Mouse (Mus musculus) intestine, postnatal 0 days (tissue): ENCODE results near the gene Zfp512b. TPM values are rescaled to one million over a fixed set of nuclear protein-coding genes. Genes with fewer than 3 reads are reported as not detected.

Source experiments
- ATAC-seq: fragments of 200-750 bp; cut with Nextera tagmentation; 2 replicates; pipeline ENCODE4 v1.8.0; 2017; ENCODE audit warnings: mild to moderate bottlenecking, moderate TSS enrichment, moderate library complexity
- H3K27ac ChIP-seq: fragments of 300-500 bp; sonication (generic); 2 replicates; pipeline ENCODE4 v1.5.1; 2014; ENCODE audit warnings: mild to moderate bottlenecking, low read depth, low read length, moderate library complexity
- H3K27me3 ChIP-seq: fragments of 300-500 bp; sonication (generic); replicated peaks from 2 replicates; pipeline ENCODE4 v1.6.1; 2014; ENCODE audit warnings: low read length, mixed read lengths; ENCODE audit not compliant: control insufficient read depth, insufficient read depth
- H3K36me3 ChIP-seq: fragments of 300-500 bp; sonication (generic); 2 replicates; pipeline ENCODE4 v1.6.1; 2014; ENCODE audit warnings: mild to moderate bottlenecking, moderate library complexity; ENCODE audit not compliant: control insufficient read depth, insufficient read depth
- H3K4me1 ChIP-seq: fragments of 300-500 bp; sonication (generic); replicated peaks from 2 replicates; pipeline ENCODE4 v1.6.1; 2014; ENCODE audit warnings: antibody characterized with exemption, low read length, mixed read lengths; ENCODE audit not compliant: control insufficient read depth, insufficient read depth
- H3K4me2 ChIP-seq: fragments of 300-500 bp; sonication (generic); replicated peaks from 2 replicates; pipeline ENCODE4 v1.6.1; 2014; ENCODE audit warnings: low read depth, mild to moderate bottlenecking, moderate library complexity
- H3K4me3 ChIP-seq: fragments of 300-500 bp; sonication (generic); 2 replicates; pipeline ENCODE4 v1.5.1; 2014; ENCODE audit warnings: low read depth, low read length
- H3K9ac ChIP-seq: fragments of 300-500 bp; sonication (generic); 2 replicates; pipeline ENCODE4 v1.6.1; 2014; ENCODE audit warnings: mild to moderate bottlenecking, low read depth, low read length
- H3K9me3 ChIP-seq: fragments of 300-500 bp; sonication (generic); 2 replicates; pipeline ENCODE4 v1.6.1; 2016; ENCODE audit warnings: mixed run types; ENCODE audit not compliant: control insufficient read depth
- CTCF ChIP-seq: sonication (generic); IDR thresholded peaks from 2 replicates; pipeline ENCODE4 v1.5.1; 2016; ENCODE audit warnings: low read depth, mild to moderate bottlenecking, control low read depth, antibody characterized with exemption, moderate library complexity
- WGBS: fragments of 180-500 bp; shearing (Covaris S2); extraction: QIAGEN DNeasy Blood & Tissue Kit; methylation state at CpG from one replicate; pipeline ENCODE4 v1.1.7; 2014; 5-methylcytosine and 5-hydroxymethylcytosine counted together
- polyA plus RNA-seq: library from polyadenylated mRNA; unstranded; fragments of >200 nt; fragmentation: Nextera tagmentation; extraction: Ambion mirVana; gene quantifications from 2 replicates; pipeline ENCODE4 v1.2.1, GENCODE M21; 2015

The Zfp512b gene
- polyA plus RNA-seq = 13.0 and 16.2 TPM in 2 replicates

DNA sequence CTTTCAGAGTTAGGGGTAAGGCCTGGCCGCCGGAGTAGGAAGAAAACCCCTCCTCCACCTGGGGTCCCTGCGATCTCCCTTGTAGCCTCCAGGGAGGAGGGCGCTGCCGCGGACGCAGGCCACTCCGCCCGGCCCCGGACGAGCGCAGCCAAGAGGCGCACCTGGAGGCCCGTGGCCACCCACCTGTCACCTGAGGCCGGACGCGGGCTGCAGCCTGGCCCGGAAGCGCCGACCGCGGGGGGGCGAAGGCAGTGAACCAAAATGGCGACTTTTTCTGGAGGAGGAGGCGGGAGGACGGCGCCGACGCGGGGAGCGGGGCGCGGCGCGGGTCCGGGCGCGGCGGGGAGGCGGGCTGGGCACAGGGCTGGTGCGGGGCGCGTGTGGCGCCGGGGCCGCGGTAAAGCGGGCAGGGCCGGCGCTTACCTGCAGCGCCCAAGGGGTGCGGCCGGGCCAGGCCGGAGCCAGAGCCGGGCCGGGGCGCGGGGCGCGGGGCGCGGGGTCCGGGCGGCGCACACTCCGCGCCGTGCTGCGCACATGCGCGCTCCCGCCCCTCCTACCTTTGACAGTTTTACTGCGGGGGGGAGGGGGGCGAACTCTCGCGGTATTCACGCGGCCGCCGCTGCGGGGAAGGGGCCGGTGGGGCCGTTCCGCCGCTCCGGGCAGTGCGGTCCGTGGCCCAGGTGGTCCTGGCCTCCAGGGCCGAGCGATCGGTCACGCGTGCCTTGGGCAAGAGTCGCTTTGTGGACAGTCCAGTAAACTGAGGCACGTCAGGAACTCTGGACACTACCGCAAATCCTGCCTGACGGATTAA, at the start of gene Zfp512b:
Gene Zfp512b, minus strand, starts transcription at position 573 of the 811 bp plus-strand sequence.
- Histone ChIP-seq H3K9ac (peak within 1 kb of the TSS; percentile 91), H3K36me3 (peaks cover 31% of the 10 kb centered on the region), H3K9me3 (no peaks in the 10 kb centered on the region), H3K27me3 (no peaks in the 10 kb centered on the region), H3K27ac (peak within 1 kb of the TSS; percentile 91), H3K4me1 (peaks cover 5% of the 10 kb centered on the region; the same call in 1 of the 2 replicates), H3K4me3 (peak within 1 kb of the TSS; percentile 68), H3K4me2 (peak within 1 kb of the TSS; percentile 82)
- peak; percentile 67 for ATAC-seq
- under 1% methylated on average over 88 of the region's 97 CpGs for WGBS
- peak; percentile 37 for TF ChIP-seq CTCF

DNA sequence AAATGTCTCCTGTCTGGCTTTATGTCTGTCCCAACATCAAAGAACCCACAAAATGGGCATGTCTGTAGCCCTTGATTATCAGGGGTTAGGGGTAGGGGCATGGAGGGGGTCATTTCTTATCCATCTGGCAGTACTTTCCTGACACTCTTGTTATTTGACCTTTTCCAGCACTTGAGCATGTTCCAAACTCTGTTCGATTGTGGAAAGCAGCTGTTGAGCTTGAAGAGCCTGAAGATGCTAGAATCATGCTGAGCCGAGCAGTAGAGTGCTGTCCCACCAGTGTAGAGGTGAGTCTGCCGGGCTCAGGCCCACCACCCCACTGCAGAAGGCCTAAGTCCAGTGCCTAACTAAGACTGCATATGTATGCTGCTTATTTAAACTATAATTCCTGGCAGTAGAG, 43.3 kb upstream of the Zfp512b start:
- no peaks in the 10 kb centered on the region for H3K4me1 ChIP-seq
- ATAC-seq = no peak
- H3K4me3 ChIP-seq = no peak overlapping the region
- H3K36me3 ChIP-seq = peaks cover 76% of the 10 kb centered on the region
- H3K4me2 ChIP-seq = no peak overlapping the region
- no peaks in the 10 kb centered on the region for H3K27me3 ChIP-seq
- H3K27ac ChIP-seq = no peak overlapping the region
- H3K9ac ChIP-seq = no peak overlapping the region
- no peak for TF ChIP-seq CTCF
- H3K9me3 ChIP-seq = no peaks in the 10 kb centered on the region
- 96% methylated on average over 3 of the region's 3 CpGs for WGBS

DNA sequence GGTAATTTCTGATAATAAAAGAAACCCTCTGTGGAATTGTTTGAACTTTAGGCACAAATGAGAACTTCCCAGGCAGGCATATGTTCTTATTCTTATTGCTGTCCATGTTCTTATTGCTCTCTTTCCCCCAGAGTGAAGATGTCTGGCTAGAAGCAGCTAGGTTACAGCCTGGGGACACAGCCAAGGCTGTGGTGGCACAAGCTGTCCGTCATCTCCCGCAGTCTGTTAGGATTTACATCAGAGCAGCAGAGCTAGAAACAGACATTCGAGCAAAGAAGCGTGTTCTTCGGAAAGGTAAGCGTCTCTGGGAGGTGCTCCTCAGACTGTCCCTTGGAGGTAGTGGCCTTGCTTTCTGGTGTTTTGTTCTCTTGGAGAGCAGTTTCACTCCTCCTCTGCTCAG, 40.0 kb upstream of the Zfp512b start:
- Histone ChIP-seq H3K27me3 (no peaks in the 10 kb centered on the region), H3K9ac (no peak overlapping the region), H3K4me2 (no peak overlapping the region), H3K4me1 (no peaks in the 10 kb centered on the region), H3K36me3 (peaks cover 58% of the 10 kb centered on the region), H3K27ac (no peak overlapping the region), H3K9me3 (no peaks in the 10 kb centered on the region), H3K4me3 (no peak overlapping the region)
- no peak for ATAC-seq
- TF ChIP-seq CTCF = no peak
- 99% methylated on average over 6 of the region's 6 CpGs for WGBS

DNA sequence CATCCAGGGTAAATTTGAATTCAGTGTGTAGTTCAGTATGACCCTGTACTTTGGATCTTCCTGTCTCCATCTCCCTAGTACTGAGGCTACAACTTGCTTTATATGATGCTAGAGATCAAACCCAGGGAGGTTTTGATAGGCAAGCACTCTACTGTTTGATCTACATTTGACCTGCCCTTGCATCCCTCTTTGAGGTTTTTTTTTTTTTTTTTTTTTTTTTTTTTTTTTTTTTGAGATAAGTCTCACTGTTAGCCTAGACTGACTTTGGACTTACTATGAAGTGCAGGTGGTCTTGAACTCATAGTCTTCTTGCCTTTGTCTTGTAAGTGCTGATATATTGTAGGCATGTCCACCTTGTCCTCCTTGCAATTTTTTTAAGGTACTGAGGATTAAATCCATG, 35.9 kb upstream of the Zfp512b start:
- ATAC-seq = no peak
- Histone ChIP-seq H3K27me3 (no peaks in the 10 kb centered on the region), H3K9ac (no peak overlapping the region), H3K36me3 (peaks cover 31% of the 10 kb centered on the region), H3K4me1 (no peaks in the 10 kb centered on the region), H3K9me3 (no peaks in the 10 kb centered on the region), H3K4me2 (no peak overlapping the region), H3K4me3 (no peak overlapping the region), H3K27ac (no peak overlapping the region)
- TF ChIP-seq CTCF = no peak

DNA sequence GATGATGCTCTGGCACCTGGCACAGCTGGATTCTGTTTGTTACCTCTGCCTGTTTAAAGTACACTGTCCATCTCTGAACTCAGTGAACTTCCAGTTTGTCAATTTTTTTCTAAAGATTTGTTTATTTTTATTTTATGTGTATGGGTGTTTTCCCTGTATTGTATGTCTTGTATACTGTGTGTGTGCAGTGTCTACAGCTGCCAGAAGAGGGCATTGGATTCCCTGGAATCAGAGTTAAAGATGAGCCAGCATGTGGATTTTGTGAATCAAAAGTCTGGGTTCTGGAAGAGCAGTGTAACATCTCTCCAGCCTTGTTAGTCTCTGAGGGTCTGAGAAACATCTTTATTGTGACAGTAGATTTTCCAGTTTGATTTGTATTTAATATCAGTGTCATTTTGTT, 30.8 kb upstream of the Zfp512b start:
- no peak overlapping the region for H3K4me3 ChIP-seq
- no peak overlapping the region for H3K4me2 ChIP-seq
- peak; percentile 71 for TF ChIP-seq CTCF
- H3K36me3 ChIP-seq = peaks cover 41% of the 10 kb centered on the region
- H3K9ac ChIP-seq = no peak overlapping the region
- ATAC-seq = no peak
- H3K27me3 ChIP-seq = no peaks in the 10 kb centered on the region
- H3K9me3 ChIP-seq = no peaks in the 10 kb centered on the region
- no peak overlapping the region for H3K27ac ChIP-seq
- H3K4me1 ChIP-seq = no peaks in the 10 kb centered on the region

DNA sequence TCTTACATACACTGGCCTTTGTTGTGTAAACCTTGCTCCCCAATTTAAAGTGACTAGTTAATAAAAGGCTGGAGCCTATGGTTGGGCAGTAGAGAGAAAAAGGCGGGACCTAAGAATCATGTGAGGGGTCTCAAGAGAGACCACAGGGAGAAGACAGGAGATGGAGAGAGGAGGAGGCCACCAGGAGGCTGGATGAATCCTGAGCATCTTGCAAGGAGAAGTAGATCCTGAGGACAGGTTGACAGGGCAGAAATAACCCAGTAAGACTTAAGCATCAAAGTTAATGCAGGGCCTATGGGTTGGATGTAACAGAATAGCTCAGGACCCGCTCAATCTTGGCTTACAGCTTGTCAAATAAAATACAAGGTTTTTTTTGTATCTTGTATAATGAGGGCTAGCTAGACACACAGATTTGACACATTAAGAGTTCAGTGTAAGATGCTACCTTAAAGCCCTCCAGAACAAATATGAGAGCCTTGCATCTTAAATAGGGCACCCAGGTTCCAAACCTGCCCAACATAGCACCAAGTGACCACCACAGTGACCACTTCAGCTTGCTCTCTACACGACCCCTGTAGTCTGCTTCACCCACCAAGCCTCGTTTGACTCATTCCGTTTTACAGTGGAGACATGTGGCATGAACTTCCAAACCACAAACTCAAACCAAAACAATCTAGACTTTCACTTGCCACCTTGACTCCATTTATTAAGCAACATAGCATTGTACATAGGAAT, 26.3 kb upstream of the Zfp512b start:
- Histone ChIP-seq H3K4me3 (no peak overlapping the region), H3K36me3 (peaks cover 46% of the 10 kb centered on the region), H3K4me1 (no peaks in the 10 kb centered on the region), H3K4me2 (no peak overlapping the region), H3K9me3 (no peaks in the 10 kb centered on the region), H3K27ac (no peak overlapping the region), H3K27me3 (no peaks in the 10 kb centered on the region), H3K9ac (no peak overlapping the region)
- WGBS = 87% methylated on average over 5 of the region's 5 CpGs
- no peak for TF ChIP-seq CTCF
- ATAC-seq = no peak
